Mouse (Mus musculus) forebrain, embryonic 14.5 days (tissue): Measurements from ENCODE around the gene Phf1. TPM values are rescaled to one million over a fixed set of nuclear protein-coding genes. Genes with fewer than 3 reads are reported as not detected.

Source experiments
- ATAC-seq: fragments of 200-750 bp; cut with Nextera tagmentation; 2 replicates; pipeline ENCODE4 v1.8.0; 2017; ENCODE audit warnings: mild to moderate bottlenecking, moderate library complexity
- DNase-seq: peaks from one replicate; pipeline ENCODE4 v3.0.0-alpha.2; 2015; ENCODE audit warnings: low spot score
- H3K27ac ChIP-seq: fragments of 300-500 bp; sonication (generic); 2 replicates; pipeline ENCODE4 v1.5.1; 2014; ENCODE audit warnings: low read depth, mild to moderate bottlenecking, control low read depth, low read length, moderate library complexity
- H3K27me3 ChIP-seq: fragments of 300-500 bp; sonication (generic); replicated peaks from 2 replicates; pipeline ENCODE4 v1.6.1; 2014; ENCODE audit warnings: low read length, control low read depth, mixed read lengths; ENCODE audit not compliant: control insufficient read depth, insufficient read depth
- H3K36me3 ChIP-seq: fragments of 300-500 bp; sonication (generic); 2 replicates; pipeline ENCODE4 v1.6.1; 2014; ENCODE audit warnings: low read length, control low read depth; ENCODE audit not compliant: control insufficient read depth, insufficient read depth
- H3K4me1 ChIP-seq: fragments of 300-500 bp; sonication (generic); 2 replicates; pipeline ENCODE4 v1.6.1; 2014; ENCODE audit warnings: antibody characterized with exemption, low read length, control low read depth; ENCODE audit not compliant: control insufficient read depth, insufficient read depth
- H3K4me2 ChIP-seq: fragments of 300-500 bp; sonication (generic); 2 replicates; pipeline ENCODE4 v1.6.1; 2014; ENCODE audit warnings: mild to moderate bottlenecking, control low read depth, low read length
- H3K4me3 ChIP-seq: fragments of 300-500 bp; sonication (generic); 2 replicates; pipeline ENCODE4 v1.5.1; 2014; ENCODE audit warnings: low read depth, low read length, control low read depth
- H3K9ac ChIP-seq: fragments of 300-500 bp; sonication (generic); 2 replicates; pipeline ENCODE4 v1.6.1; 2014; ENCODE audit warnings: mild to moderate bottlenecking, low read length, control low read depth, moderate library complexity
- H3K9me3 ChIP-seq: fragments of 300-500 bp; sonication (generic); replicated peaks from 2 replicates; pipeline ENCODE4 v1.6.1; 2016; ENCODE audit warnings: low read length, control low read depth, mixed read lengths; ENCODE audit not compliant: control insufficient read depth
- WGBS: fragments of 180-500 bp; shearing (Covaris S2); extraction: QIAGEN DNeasy Blood & Tissue Kit; methylation state at CpG from one replicate; pipeline ENCODE4 v1.1.7; 2014; 5-methylcytosine and 5-hydroxymethylcytosine counted together
- polyA plus RNA-seq: library from polyadenylated mRNA; unstranded; fragments of >200 nt; fragmentation: Nextera tagmentation; extraction: Ambion mirVana; gene quantifications from 2 replicates; pipeline ENCODE4 v1.2.1, GENCODE M21; 2014

Gene Phf1
- polyA plus RNA-seq, 1 experiment from 2014 or later: 10.0 TPM

- peak overlapping the region; percentile 32 for H3K4me3 ChIP-seq
- H3K36me3 ChIP-seq: peaks cover 28% of the 10 kb centered on the region
- H3K9ac ChIP-seq: peak overlapping the region; percentile 63
- peaks cover 43% of the 10 kb centered on the region for H3K4me1 ChIP-seq
- peak overlapping the region; percentile 71; the same call in 1 of the 2 replicates for H3K27ac ChIP-seq
- ATAC-seq (no peak; the same call in 1 of the 2 replicates), DNase-seq (no peak)
- H3K4me2 ChIP-seq: peak overlapping the region; percentile 91
- H3K9me3 ChIP-seq: no peaks in the 10 kb centered on the region
- no peaks in the 10 kb centered on the region for H3K27me3 ChIP-seq
- WGBS: 3% methylated on average over 23 of the region's 23 CpGs
These were observed 19.4 kb downstream of the Phf1 start for GRCm38 (mm10) chr17:26951952-26952877.

GRCm38 (mm10) chr17:26953201-26953600, 20.3 kb downstream of the Phf1 start:
- 20% methylated on average over 6 of the region's 6 CpGs for WGBS
- H3K27ac ChIP-seq: no peak overlapping the region
- peak overlapping the region; percentile 63 for H3K9ac ChIP-seq

GRCm38 (mm10) chr17:26953726-26954125, 20.9 kb downstream of the Phf1 start:
- Histone ChIP-seq H3K27me3 (no peaks in the 10 kb centered on the region), H3K36me3 (peaks cover 43% of the 10 kb centered on the region), H3K4me2 (peak overlapping the region; percentile 91), H3K9me3 (no peaks in the 10 kb centered on the region), H3K27ac (no peak overlapping the region), H3K4me3 (0 out of 2 replicates have a peak overlapping the region, but pooled peaks have one; percentile 32), H3K9ac (peak overlapping the region; percentile 63), H3K4me1 (peaks cover 36% of the 10 kb centered on the region)
- no peak for DNase-seq
- ATAC-seq: no peak
- WGBS: 16% methylated on average over 14 of the region's 16 CpGs

More at GRCm38 (mm10) chr17:26953201-26953600, 20.3 kb downstream of the Phf1 start:
- Histone ChIP-seq H3K9me3 (no peaks in the 10 kb centered on the region), H3K4me2 (peak overlapping the region; percentile 91), H3K4me3 (peak overlapping the region; percentile 32; the same call in 1 of the 2 replicates), H3K4me1 (peaks cover 36% of the 10 kb centered on the region), H3K36me3 (peaks cover 38% of the 10 kb centered on the region), H3K27me3 (no peaks in the 10 kb centered on the region)
- DNase-seq (no peak), ATAC-seq (no peak)

GRCm38 (mm10) chr17:26956309-26956708, 23.5 kb downstream of the Phf1 start:
- ATAC-seq (no peak), DNase-seq (no peak)
- WGBS: 84% methylated on average over 5 of the region's 5 CpGs
- Histone ChIP-seq H3K4me2 (no peak overlapping the region), H3K27me3 (no peaks in the 10 kb centered on the region), H3K4me3 (no peak overlapping the region), H3K9ac (no peak overlapping the region), H3K9me3 (no peaks in the 10 kb centered on the region), H3K27ac (no peak overlapping the region), H3K36me3 (peaks cover 68% of the 10 kb centered on the region), H3K4me1 (peaks cover 16% of the 10 kb centered on the region)

GRCm38 (mm10) chr17:26956895-26957294, 24.0 kb downstream of the Phf1 start:
- Histone ChIP-seq H3K27me3 (no peaks in the 10 kb centered on the region), H3K4me3 (no peak overlapping the region), H3K4me1 (peaks cover 14% of the 10 kb centered on the region), H3K27ac (no peak overlapping the region), H3K4me2 (no peak overlapping the region), H3K9ac (no peak overlapping the region), H3K9me3 (no peaks in the 10 kb centered on the region), H3K36me3 (peaks cover 74% of the 10 kb centered on the region)
- no peak for ATAC-seq
- DNase-seq: no peak
- WGBS: 92% methylated on average over 18 of the region's 18 CpGs

- Histone ChIP-seq H3K4me2 (no peak overlapping the region), H3K36me3 (peaks cover 84% of the 10 kb centered on the region), H3K9ac (no peak overlapping the region), H3K27ac (no peak overlapping the region), H3K4me3 (no peak overlapping the region), H3K4me1 (peaks cover 4% of the 10 kb centered on the region), H3K9me3 (no peaks in the 10 kb centered on the region), H3K27me3 (no peaks in the 10 kb centered on the region)
- 96% methylated on average over 5 of the region's 5 CpGs for WGBS
- DNase-seq: no peak
- ATAC-seq: no peak
These were observed 25.0 kb downstream of the Phf1 start for GRCm38 (mm10) chr17:26957872-26958271.

- no peak for ATAC-seq
- H3K36me3 ChIP-seq: peaks cover 91% of the 10 kb centered on the region
- no peaks in the 10 kb centered on the region for H3K9me3 ChIP-seq
- H3K4me1 ChIP-seq: no peaks in the 10 kb centered on the region
- WGBS: 63% methylated on average over 5 of the region's 5 CpGs
- H3K4me2 ChIP-seq: no peak overlapping the region
- no peak overlapping the region for H3K4me3 ChIP-seq
- no peaks in the 10 kb centered on the region for H3K27me3 ChIP-seq
- H3K9ac ChIP-seq: no peak overlapping the region
- no peak overlapping the region for H3K27ac ChIP-seq
- DNase-seq: no peak
These were observed 26.0 kb downstream of the Phf1 start for GRCm38 (mm10) chr17:26958880-26959279.

GRCm38 (mm10) chr17:26959815-26960214, 27.0 kb downstream of the Phf1 start:
- Histone ChIP-seq H3K4me1 (no peaks in the 10 kb centered on the region), H3K9ac (no peak overlapping the region), H3K36me3 (peaks cover 96% of the 10 kb centered on the region), H3K9me3 (no peaks in the 10 kb centered on the region), H3K4me2 (no peak overlapping the region), H3K27me3 (no peaks in the 10 kb centered on the region), H3K27ac (no peak overlapping the region), H3K4me3 (no peak overlapping the region)
- WGBS: 95% methylated on average over 4 of the region's 4 CpGs
- DNase-seq (no peak), ATAC-seq (no peak)
